Mouse (Mus musculus): ENCODE measurements around the gene Plvap.

DNA sequence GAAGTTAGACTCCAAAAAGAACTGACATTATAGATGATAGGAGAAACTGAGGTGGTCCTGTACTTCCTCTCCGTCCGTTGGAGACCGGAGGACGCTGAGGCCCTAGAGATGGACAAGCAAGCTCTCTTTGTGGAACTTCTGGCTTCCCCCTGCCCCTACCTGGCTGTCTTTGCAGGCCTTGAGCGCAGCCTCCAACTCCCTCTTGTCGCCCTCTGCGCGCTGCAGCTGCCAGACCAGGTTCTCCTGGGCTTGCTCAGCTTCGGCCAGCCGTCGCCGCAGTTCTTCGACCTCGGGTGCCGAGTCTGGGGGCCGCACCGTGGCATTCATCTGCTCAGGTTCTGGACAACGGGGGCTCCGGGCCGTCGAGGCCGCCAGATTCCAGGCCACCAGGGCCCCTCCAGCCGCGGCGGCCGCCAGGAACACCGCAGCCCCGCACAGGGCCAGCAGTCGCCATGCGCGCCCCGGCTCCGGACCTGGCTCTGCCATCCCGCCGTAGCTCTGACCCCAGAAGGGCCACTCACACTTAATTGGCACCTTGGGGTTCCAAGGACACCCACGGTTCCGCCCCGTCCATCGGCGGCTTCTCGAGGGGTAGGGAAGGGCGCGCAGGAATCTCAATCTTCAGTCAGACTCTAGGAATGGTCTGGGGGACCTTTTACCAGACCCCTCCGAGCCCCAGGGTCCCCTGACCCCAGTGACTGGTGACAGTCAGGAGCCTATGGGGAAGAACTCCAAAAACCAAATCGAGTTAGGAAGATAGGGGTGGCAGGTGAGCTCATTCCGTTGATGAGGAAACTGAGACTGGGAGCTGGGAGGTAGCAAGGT, 13.9 kb upstream of the Plvap start, which contains the start of gene Ccdc194:
- TF ChIP-seq CTCF (IDR thresholded peaks at IDR 0.05; ENCODE audit: extremely low read depth, insufficient read depth, low read length) (no peak), POLR2A (IDR thresholded peaks at IDR 0.05; ENCODE audit: extremely low read depth, insufficient read depth, low read length) (no peak)

All from cortical plate, adult 2 months (tissue).